Mouse (Mus musculus): ENCODE measurements at regions not wholly inside any gene's neighbourhood (a gene's known extent, or its start where the extent isn't known, plus 50 kb on each side); places are given as distances from the start of the nearest gene placed in this dataset.

- no peak overlapping the region for H3K4me2 ChIP-seq (replicated peaks; ENCODE audit: low read depth, low read length)
- no peaks in the 10 kb centered on the region for H3K36me3 ChIP-seq (ENCODE audit: control insufficient read depth, insufficient read depth, low read length)
- H3K9ac ChIP-seq (ENCODE audit: low read depth, low read length): no peak overlapping the region
- WGBS: 79% methylated on average over 5 of the region's 5 CpGs
- H3K9me3 ChIP-seq (ENCODE audit: control insufficient read depth, low read length): no peaks in the 10 kb centered on the region
- no peaks in the 10 kb centered on the region for H3K4me1 ChIP-seq (replicated peaks; ENCODE audit: control insufficient read depth, insufficient read depth, low read length)
- H3K27me3 ChIP-seq (ENCODE audit: control insufficient read depth, insufficient read depth, low read length): no peaks in the 10 kb centered on the region
- DNase-seq (ENCODE audit: low spot score) (no peak), ATAC-seq (ENCODE audit: low FRiP score) (no peak)
- H3K27ac ChIP-seq (ENCODE audit: low read depth, low read length): no peak overlapping the region
- no peak overlapping the region for H3K4me3 ChIP-seq (ENCODE audit: low read depth, low read length)
Measured at GRCm38 (mm10) chr8:126688450-126688849, 94.7 kb upstream of the Irf2bp2 start.

GRCm38 (mm10) chr8:126688014-126688413 is 94.2 kb upstream of the Irf2bp2 start:
- Histone ChIP-seq H3K4me3 (ENCODE audit: low read depth, low read length) (no peak overlapping the region), H3K4me1 (replicated peaks; ENCODE audit: control insufficient read depth, insufficient read depth, low read length) (no peaks in the 10 kb centered on the region), H3K9me3 (ENCODE audit: control insufficient read depth, low read length) (no peaks in the 10 kb centered on the region), H3K27ac (ENCODE audit: low read depth, low read length) (no peak overlapping the region), H3K9ac (ENCODE audit: low read depth, low read length) (no peak overlapping the region), H3K27me3 (ENCODE audit: control insufficient read depth, insufficient read depth, low read length) (no peaks in the 10 kb centered on the region), H3K36me3 (ENCODE audit: control insufficient read depth, insufficient read depth, low read length) (no peaks in the 10 kb centered on the region), H3K4me2 (replicated peaks; ENCODE audit: low read depth, low read length) (no peak overlapping the region)
- WGBS: 86% methylated on average over 6 of the region's 6 CpGs
- ATAC-seq (ENCODE audit: low FRiP score): no peak
- DNase-seq (ENCODE audit: low spot score): no peak

GRCm38 (mm10) chr8:126686827-126687226 is 93.0 kb upstream of the Irf2bp2 start:
- Histone ChIP-seq H3K9me3 (ENCODE audit: control insufficient read depth, low read length) (no peaks in the 10 kb centered on the region), H3K4me2 (replicated peaks; ENCODE audit: low read depth, low read length) (no peak overlapping the region), H3K27ac (ENCODE audit: low read depth, low read length) (no peak overlapping the region), H3K4me3 (ENCODE audit: low read depth, low read length) (no peak overlapping the region), H3K27me3 (ENCODE audit: control insufficient read depth, insufficient read depth, low read length) (no peaks in the 10 kb centered on the region), H3K9ac (ENCODE audit: low read depth, low read length) (no peak overlapping the region), H3K4me1 (replicated peaks; ENCODE audit: control insufficient read depth, insufficient read depth, low read length) (no peaks in the 10 kb centered on the region), H3K36me3 (ENCODE audit: control insufficient read depth, insufficient read depth, low read length) (no peaks in the 10 kb centered on the region)
- WGBS: 92% methylated on average over 4 of the region's 4 CpGs
- no peak for ATAC-seq (ENCODE audit: low FRiP score)
- no peak for DNase-seq (ENCODE audit: low spot score)

GRCm38 (mm10) chr8:126685365-126685764 is 91.6 kb upstream of the Irf2bp2 start:
- no peak for ATAC-seq (ENCODE audit: low FRiP score)
- no peak overlapping the region for H3K27ac ChIP-seq (ENCODE audit: low read depth, low read length)
- DNase-seq (ENCODE audit: low spot score): no peak
- H3K4me1 ChIP-seq (replicated peaks; ENCODE audit: control insufficient read depth, insufficient read depth, low read length): no peaks in the 10 kb centered on the region
- H3K9me3 ChIP-seq (ENCODE audit: control insufficient read depth, low read length): no peaks in the 10 kb centered on the region
- 70% methylated on average over 6 of the region's 6 CpGs for WGBS
- H3K27me3 ChIP-seq (ENCODE audit: control insufficient read depth, insufficient read depth, low read length): no peaks in the 10 kb centered on the region
- H3K36me3 ChIP-seq (ENCODE audit: control insufficient read depth, insufficient read depth, low read length): no peaks in the 10 kb centered on the region
- H3K4me2 ChIP-seq (replicated peaks; ENCODE audit: low read depth, low read length): no peak overlapping the region
- H3K4me3 ChIP-seq (ENCODE audit: low read depth, low read length): no peak overlapping the region
- no peak overlapping the region for H3K9ac ChIP-seq (ENCODE audit: low read depth, low read length)

- Histone ChIP-seq H3K27ac (ENCODE audit: low read depth, low read length) (no peak overlapping the region), H3K4me2 (replicated peaks; ENCODE audit: low read depth, low read length) (no peak overlapping the region), H3K36me3 (ENCODE audit: control insufficient read depth, insufficient read depth, low read length) (no peaks in the 10 kb centered on the region), H3K4me3 (ENCODE audit: low read depth, low read length) (no peak overlapping the region), H3K27me3 (ENCODE audit: control insufficient read depth, insufficient read depth, low read length) (no peaks in the 10 kb centered on the region), H3K4me1 (replicated peaks; ENCODE audit: control insufficient read depth, insufficient read depth, low read length) (no peaks in the 10 kb centered on the region), H3K9me3 (ENCODE audit: control insufficient read depth, low read length) (no peaks in the 10 kb centered on the region), H3K9ac (ENCODE audit: low read depth, low read length) (no peak overlapping the region)
- no peak for ATAC-seq (ENCODE audit: low FRiP score)
- no peak for DNase-seq (ENCODE audit: low spot score)
- WGBS: 68% methylated on average over 4 of the region's 4 CpGs
Measured at GRCm38 (mm10) chr8:126683950-126684349, 90.2 kb upstream of the Irf2bp2 start.

GRCm38 (mm10) chr8:126683555-126683947 is 89.8 kb upstream of the Irf2bp2 start:
- H3K27me3 ChIP-seq (ENCODE audit: control insufficient read depth, insufficient read depth, low read length): no peaks in the 10 kb centered on the region
- H3K9ac ChIP-seq (ENCODE audit: low read depth, low read length): no peak overlapping the region
- H3K4me2 ChIP-seq (replicated peaks; ENCODE audit: low read depth, low read length): no peak overlapping the region
- no peaks in the 10 kb centered on the region for H3K36me3 ChIP-seq (ENCODE audit: control insufficient read depth, insufficient read depth, low read length)
- no peak overlapping the region for H3K27ac ChIP-seq (ENCODE audit: low read depth, low read length)
- ATAC-seq (ENCODE audit: low FRiP score) (no peak), DNase-seq (ENCODE audit: low spot score) (no peak)
- no peaks in the 10 kb centered on the region for H3K9me3 ChIP-seq (ENCODE audit: control insufficient read depth, low read length)
- H3K4me3 ChIP-seq (ENCODE audit: low read depth, low read length): no peak overlapping the region
- WGBS: 82% methylated on average over 2 of the region's 2 CpGs
- no peaks in the 10 kb centered on the region for H3K4me1 ChIP-seq (replicated peaks; ENCODE audit: control insufficient read depth, insufficient read depth, low read length)

- WGBS: 82% methylated on average over 9 of the region's 9 CpGs
- Histone ChIP-seq H3K9me3 (ENCODE audit: control insufficient read depth, low read length) (no peaks in the 10 kb centered on the region), H3K4me3 (ENCODE audit: low read depth, low read length) (no peak overlapping the region), H3K27ac (ENCODE audit: low read depth, low read length) (no peak overlapping the region), H3K27me3 (ENCODE audit: control insufficient read depth, insufficient read depth, low read length) (no peaks in the 10 kb centered on the region), H3K4me2 (replicated peaks; ENCODE audit: low read depth, low read length) (no peak overlapping the region), H3K36me3 (ENCODE audit: control insufficient read depth, insufficient read depth, low read length) (no peaks in the 10 kb centered on the region), H3K4me1 (replicated peaks; ENCODE audit: control insufficient read depth, insufficient read depth, low read length) (no peaks in the 10 kb centered on the region), H3K9ac (ENCODE audit: low read depth, low read length) (no peak overlapping the region)
- no peak for DNase-seq (ENCODE audit: low spot score)
- no peak for ATAC-seq (ENCODE audit: low FRiP score)
Measured at GRCm38 (mm10) chr8:126682817-126683554, 89.2 kb upstream of the Irf2bp2 start.

GRCm38 (mm10) chr8:126681948-126682651 is 88.3 kb upstream of the Irf2bp2 start:
- WGBS: 53% methylated on average over 6 of the region's 6 CpGs
- Histone ChIP-seq H3K9ac (ENCODE audit: low read depth, low read length) (no peak overlapping the region), H3K4me2 (replicated peaks; ENCODE audit: low read depth, low read length) (no peak overlapping the region), H3K27me3 (ENCODE audit: control insufficient read depth, insufficient read depth, low read length) (no peaks in the 10 kb centered on the region), H3K9me3 (ENCODE audit: control insufficient read depth, low read length) (no peaks in the 10 kb centered on the region), H3K4me1 (replicated peaks; ENCODE audit: control insufficient read depth, insufficient read depth, low read length) (no peaks in the 10 kb centered on the region), H3K36me3 (ENCODE audit: control insufficient read depth, insufficient read depth, low read length) (no peaks in the 10 kb centered on the region), H3K4me3 (ENCODE audit: low read depth, low read length) (no peak overlapping the region), H3K27ac (ENCODE audit: low read depth, low read length) (no peak overlapping the region)
- no peak for ATAC-seq (ENCODE audit: low FRiP score)
- no peak for DNase-seq (ENCODE audit: low spot score)

Data from hindbrain, embryonic 11.5 days (tissue).